ENCODE assay signal across 8 mouse cellular contexts in the genomic region with DNA sequence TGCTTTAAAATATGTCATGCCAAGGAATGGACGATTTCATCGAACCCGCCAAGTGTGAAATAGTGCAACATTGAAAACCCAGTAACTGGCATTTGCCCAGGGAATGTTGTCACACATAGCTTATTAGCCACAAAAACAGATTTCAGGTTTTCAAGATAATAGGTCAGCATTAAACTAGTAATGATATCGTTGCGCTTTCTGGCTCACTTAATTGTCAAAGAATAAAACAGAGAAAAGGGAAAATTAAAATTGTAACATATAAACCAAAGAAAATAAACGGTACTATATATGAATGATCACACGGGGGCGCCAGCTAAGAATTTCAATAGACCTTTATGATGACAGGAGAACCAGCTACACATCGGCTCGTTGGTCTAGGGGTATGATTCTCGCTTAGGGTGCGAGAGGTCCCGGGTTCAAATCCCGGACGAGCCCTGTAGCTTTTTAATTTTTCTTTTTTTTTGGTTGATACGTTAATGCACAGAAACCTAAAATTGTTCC. TPM values are rescaled to one million over a fixed set of nuclear protein-coding genes. Genes with fewer than 3 reads are reported as not detected.
A peak's percentile ranks its signal among the peaks of the same experiment; 100 is the strongest.
DNase-seq lines count a peak whose midpoint lies in the region; ATAC-seq and TF ChIP-seq lines count a peak whose summit lies in the region.

No protein-coding gene starts in this region.

- intact Hi-C loops in gastrocnemius, adult 2 months (cut with DNase I) = loop anchor here (5.0 kb wide), 2 partner anchors 59 to 96 kb away; no protein-coding TSS in a partner anchor

- ATAC-seq in megakaryocyte, adult 5-6 weeks (ENCODE audit: poor library complexity, severe bottlenecking) = peak; percentile 59

- DNase-seq in T-cell, adult 2 months (ENCODE audit: low spot score) = peak; percentile 81
- peak; percentile 71 to 83 for DNase-seq in cerebellum, postnatal 36 days
- DNase-seq in gastrocnemius, adult 2 months = peak; percentile 63
- peak; percentile 72 for DNase-seq in hindlimb bud, embryonic 11.5 days (ENCODE audit: extremely low spot score, low read depth, low spot score)
- peak; percentile 33 to 70 for DNase-seq in left cerebral cortex, adult 8-10 months (ENCODE audit: low spot score in 2 of 2)
- peak; percentile 72 for DNase-seq in right cerebral cortex, adult 18-20 months
- DNase-seq in urinary bladder, postnatal 25 days (ENCODE audit: low spot score) = peak; percentile 77

- peak overlapping the region; percentile 97 for H3K27ac ChIP-seq in gastrocnemius, adult 2 months

- peak overlapping the region; percentile 95 for H3K4me3 ChIP-seq in gastrocnemius, adult 2 months

- TF ChIP-seq CTCF in gastrocnemius, adult 2 months (IDR thresholded peaks at IDR 0.05) = peak; percentile 83

RNA-seq across cellular contexts. Expression of gene Mpzl1, which starts 7.0 kb away (rescaled TPM):
- total RNA-seq in gastrocnemius, adult 2 months (2021) = 1 to 10 TPM; 7.0 to 8.7 TPM
- total RNA-seq in left cerebral cortex, adult 8-10 months (2022) = 10 to 100 TPM; 25.9 to 34.9 (median 28.8) TPM
- 1.3 and 2.1 TPM in 2 replicates for total RNA-seq in megakaryocyte, adult 5-6 weeks (2015)
- 0.22 and 3.1 TPM in 2 replicates for total RNA-seq in megakaryocyte, adult 5-6 weeks (2017)

Comparison
In these comparisons a context has a peak if more than half of its experiments do, and no peak if none do; other contexts are left out.
1. Peak in every context shown above with its lines: DNase-seq, ATAC-seq, H3K4me3 ChIP-seq and H3K27ac ChIP-seq.